Mouse (Mus musculus) forebrain, embryonic 16.5 days (tissue): ENCODE measurements around the gene Fas. TPM values are rescaled to one million over a fixed set of nuclear protein-coding genes. Genes with fewer than 3 reads are reported as not detected.

Experiments
- ATAC-seq: fragments of 200-750 bp; cut with Nextera tagmentation; 2 replicates; pipeline ENCODE4 v1.8.0; 2017; ENCODE audit warnings: mild to moderate bottlenecking, moderate library complexity
- H3K27ac ChIP-seq: fragments of 300-500 bp; sonication (generic); 2 replicates; pipeline ENCODE4 v1.5.1; 2014; ENCODE audit warnings: low read length, control low read depth
- H3K27me3 ChIP-seq: fragments of 300-500 bp; sonication (generic); replicated peaks from 2 replicates; pipeline ENCODE4 v1.6.1; 2014; ENCODE audit warnings: low read length; ENCODE audit not compliant: control insufficient read depth, insufficient read depth
- H3K36me3 ChIP-seq: fragments of 300-500 bp; sonication (generic); 2 replicates; pipeline ENCODE4 v1.6.1; 2014; ENCODE audit not compliant: control insufficient read depth, insufficient read depth
- H3K4me1 ChIP-seq: fragments of 300-500 bp; sonication (generic); replicated peaks from 2 replicates; pipeline ENCODE4 v1.6.1; 2014; ENCODE audit warnings: low read length; ENCODE audit not compliant: control insufficient read depth, insufficient read depth
- H3K4me2 ChIP-seq: fragments of 300-500 bp; sonication (generic); 2 replicates; pipeline ENCODE4 v1.6.1; 2014; ENCODE audit warnings: mild to moderate bottlenecking, low read length, control low read depth
- H3K4me3 ChIP-seq: fragments of 300-500 bp; sonication (generic); replicated peaks from 2 replicates; pipeline ENCODE4 v1.5.1; 2014; ENCODE audit warnings: mild to moderate bottlenecking, low read length, control low read depth
- H3K9ac ChIP-seq: fragments of 300-500 bp; sonication (generic); replicated peaks from 2 replicates; pipeline ENCODE4 v1.6.1; 2014; ENCODE audit warnings: low read depth, low read length, control low read depth
- H3K9me3 ChIP-seq: fragments of 300-500 bp; sonication (generic); 2 replicates; pipeline ENCODE4 v1.6.1; 2016; ENCODE audit warnings: low read length; ENCODE audit not compliant: control insufficient read depth
- WGBS: fragments of 180-500 bp; shearing (Covaris S2); extraction: QIAGEN DNeasy Blood & Tissue Kit; methylation state at CpG from one replicate; pipeline ENCODE4 v1.1.7; 2014; 5-methylcytosine and 5-hydroxymethylcytosine counted together
- polyA plus RNA-seq: library from polyadenylated mRNA; unstranded; fragments of >200 nt; fragmentation: Nextera tagmentation; extraction: Ambion mirVana; gene quantifications from 2 replicates; pipeline ENCODE4 v1.2.1, GENCODE M21; 2015

Gene Fas
- polyA plus RNA-seq, 1 experiment from 2014 or later = 0.63 TPM

DNA sequence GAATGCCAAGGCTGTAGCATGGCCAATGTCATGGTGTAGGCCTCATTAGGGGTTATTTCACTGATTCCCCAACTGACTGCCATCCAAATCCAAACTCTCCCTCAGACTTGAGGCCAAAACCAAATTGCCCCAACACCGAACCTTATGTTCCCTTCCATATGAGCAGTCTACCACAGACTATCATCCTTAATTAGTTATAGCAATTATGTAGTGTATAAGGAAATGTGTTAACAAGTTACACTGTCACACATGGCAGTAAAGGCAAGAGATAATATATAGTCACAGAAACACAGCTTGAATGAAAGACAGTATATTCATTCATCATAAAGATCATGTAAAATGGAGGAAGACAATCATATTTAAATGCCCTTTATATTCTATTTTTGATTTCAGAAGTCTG, 17.4 kb upstream of the Fas start:
- Histone ChIP-seq H3K36me3 (no peaks in the 10 kb centered on the region), H3K4me2 (no peak overlapping the region), H3K9me3 (no peaks in the 10 kb centered on the region), H3K27me3 (no peaks in the 10 kb centered on the region), H3K4me1 (no peaks in the 10 kb centered on the region), H3K9ac (no peak overlapping the region), H3K27ac (no peak overlapping the region), H3K4me3 (no peak overlapping the region)
- 82% methylated on average over 1 of the region's 1 CpGs for WGBS
- ATAC-seq = peak; percentile 52; the same call in 1 of the 2 replicates

DNA sequence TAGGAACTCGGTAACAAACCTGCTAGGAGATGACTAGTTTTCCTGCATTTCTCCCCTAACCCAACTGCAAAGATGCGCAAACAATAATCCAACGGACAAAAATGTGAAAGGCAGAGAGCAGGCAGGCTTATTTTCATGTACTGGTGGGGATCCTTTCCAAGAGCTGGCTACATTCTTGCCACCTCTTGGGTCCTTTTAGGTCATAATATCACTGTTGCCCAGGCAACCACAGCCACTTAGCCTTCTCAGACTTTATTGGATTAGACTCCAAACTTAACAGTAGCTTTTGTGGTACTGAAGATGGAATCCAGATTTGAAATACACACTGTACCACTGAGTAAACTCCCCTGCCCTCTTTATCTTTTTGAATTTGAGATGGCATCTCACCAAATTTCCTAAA, 12.4 kb upstream of the Fas start:
- H3K27ac ChIP-seq = no peak overlapping the region
- no peak for ATAC-seq
- H3K4me3 ChIP-seq = no peak overlapping the region
- no peaks in the 10 kb centered on the region for H3K36me3 ChIP-seq
- no peak overlapping the region for H3K4me2 ChIP-seq
- no peak overlapping the region for H3K9ac ChIP-seq
- 72% methylated on average over 3 of the region's 3 CpGs for WGBS
- H3K27me3 ChIP-seq = no peaks in the 10 kb centered on the region
- H3K9me3 ChIP-seq = no peaks in the 10 kb centered on the region
- H3K4me1 ChIP-seq = no peaks in the 10 kb centered on the region

DNA sequence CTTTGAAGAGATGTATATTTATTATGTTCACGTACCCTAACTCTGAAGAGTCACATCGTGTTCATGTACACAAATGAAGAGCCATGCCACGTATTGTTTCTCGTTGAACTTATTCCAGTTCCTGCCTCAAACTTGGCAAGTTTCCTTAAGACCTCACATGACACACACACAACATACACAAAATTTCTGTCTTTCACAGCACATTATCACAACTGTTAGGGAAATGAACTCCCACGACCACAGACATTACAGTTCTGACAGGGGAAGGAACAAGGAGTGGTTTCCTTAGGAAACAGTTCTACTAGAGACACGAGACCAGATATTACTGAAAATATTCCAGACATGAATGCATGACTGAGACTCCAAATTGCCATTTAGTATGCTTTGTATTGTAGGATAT, 6.9 kb upstream of the Fas start:
- Histone ChIP-seq H3K27ac (no peak overlapping the region), H3K9ac (no peak overlapping the region), H3K4me2 (no peak overlapping the region), H3K4me1 (no peaks in the 10 kb centered on the region), H3K36me3 (no peaks in the 10 kb centered on the region), H3K9me3 (no peaks in the 10 kb centered on the region), H3K27me3 (no peaks in the 10 kb centered on the region), H3K4me3 (no peak overlapping the region)
- no peak for ATAC-seq
- 74% methylated on average over 6 of the region's 6 CpGs for WGBS

DNA sequence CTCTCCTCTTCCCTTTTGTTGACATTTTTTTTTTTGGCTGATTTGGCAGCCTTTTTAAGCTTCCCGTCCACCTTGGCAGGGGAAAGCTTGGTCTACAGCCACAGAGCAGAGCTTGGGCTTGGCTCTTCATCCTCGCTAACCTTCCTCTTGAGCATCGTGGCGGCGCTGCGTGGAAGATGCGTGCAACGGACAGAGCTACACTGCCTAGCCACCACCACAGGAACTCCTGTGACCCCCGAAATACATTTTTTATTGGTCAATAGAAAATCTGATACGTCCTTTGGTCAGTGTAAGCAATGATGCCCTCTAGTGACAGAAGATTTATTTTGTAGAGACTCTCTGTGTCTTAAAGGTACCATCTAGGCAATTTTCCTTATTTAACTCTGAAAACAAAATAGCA, 6.1 kb upstream of the Fas start:
- Histone ChIP-seq H3K36me3 (no peaks in the 10 kb centered on the region), H3K9me3 (no peaks in the 10 kb centered on the region), H3K4me3 (no peak overlapping the region), H3K4me2 (no peak overlapping the region; the same call in 1 of the 2 replicates), H3K9ac (no peak overlapping the region), H3K4me1 (no peaks in the 10 kb centered on the region), H3K27me3 (no peaks in the 10 kb centered on the region), H3K27ac (no peak overlapping the region)
- 69% methylated on average over 10 of the region's 10 CpGs for WGBS
- ATAC-seq = no peak

DNA sequence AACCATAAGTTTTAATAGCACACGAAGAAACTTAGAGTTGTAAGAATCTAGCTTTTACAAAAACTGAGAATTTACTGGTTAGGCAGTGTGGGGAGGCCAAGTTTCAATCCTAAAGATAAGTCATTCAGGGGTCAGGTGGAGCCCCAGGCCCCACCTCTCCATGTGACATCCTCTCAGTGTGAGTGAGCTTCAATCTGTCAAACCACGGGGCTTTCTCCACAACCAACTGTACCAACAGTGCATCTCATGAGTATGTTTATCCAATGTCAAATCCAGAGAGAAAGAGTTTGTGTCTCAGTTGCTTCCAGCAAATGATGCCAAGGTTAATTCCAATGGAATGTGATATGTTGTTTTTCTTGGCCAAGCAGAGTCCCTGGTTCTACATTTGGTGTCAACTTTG, 5.6 kb upstream of the Fas start:
- Histone ChIP-seq H3K4me2 (no peak overlapping the region), H3K4me3 (no peak overlapping the region), H3K27ac (no peak overlapping the region), H3K27me3 (no peaks in the 10 kb centered on the region), H3K36me3 (no peaks in the 10 kb centered on the region), H3K9me3 (no peaks in the 10 kb centered on the region), H3K4me1 (no peaks in the 10 kb centered on the region), H3K9ac (no peak overlapping the region)
- no peak for ATAC-seq
- WGBS = 63% methylated on average over 2 of the region's 2 CpGs

DNA sequence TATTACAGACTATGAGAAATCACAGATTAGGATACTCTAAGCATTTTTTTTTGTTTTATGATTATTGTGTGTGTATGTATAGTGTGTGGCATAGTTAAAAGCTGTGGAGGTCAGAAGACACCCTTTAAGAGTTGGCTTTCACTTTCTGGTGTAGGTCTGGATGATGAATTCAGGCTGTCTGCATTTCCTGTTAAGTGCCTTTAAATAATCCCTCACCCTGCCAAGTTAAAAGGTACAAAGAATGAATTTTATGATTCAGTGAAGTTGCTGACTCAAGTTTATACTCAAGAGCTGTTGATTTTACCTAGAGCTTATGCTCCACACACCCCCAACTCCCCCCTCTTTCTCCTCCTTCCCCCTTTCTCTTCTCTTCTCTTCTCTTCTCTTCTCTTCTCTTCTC, 3.2 kb upstream of the Fas start:
- Histone ChIP-seq H3K9me3 (no peaks in the 10 kb centered on the region), H3K36me3 (no peaks in the 10 kb centered on the region), H3K4me3 (no peak overlapping the region), H3K9ac (no peak overlapping the region), H3K27me3 (peaks cover 3% of the 10 kb centered on the region; the same call in 1 of the 2 replicates), H3K27ac (no peak overlapping the region), H3K4me1 (peaks cover 12% of the 10 kb centered on the region), H3K4me2 (no peak overlapping the region)
- no peak for ATAC-seq

DNA sequence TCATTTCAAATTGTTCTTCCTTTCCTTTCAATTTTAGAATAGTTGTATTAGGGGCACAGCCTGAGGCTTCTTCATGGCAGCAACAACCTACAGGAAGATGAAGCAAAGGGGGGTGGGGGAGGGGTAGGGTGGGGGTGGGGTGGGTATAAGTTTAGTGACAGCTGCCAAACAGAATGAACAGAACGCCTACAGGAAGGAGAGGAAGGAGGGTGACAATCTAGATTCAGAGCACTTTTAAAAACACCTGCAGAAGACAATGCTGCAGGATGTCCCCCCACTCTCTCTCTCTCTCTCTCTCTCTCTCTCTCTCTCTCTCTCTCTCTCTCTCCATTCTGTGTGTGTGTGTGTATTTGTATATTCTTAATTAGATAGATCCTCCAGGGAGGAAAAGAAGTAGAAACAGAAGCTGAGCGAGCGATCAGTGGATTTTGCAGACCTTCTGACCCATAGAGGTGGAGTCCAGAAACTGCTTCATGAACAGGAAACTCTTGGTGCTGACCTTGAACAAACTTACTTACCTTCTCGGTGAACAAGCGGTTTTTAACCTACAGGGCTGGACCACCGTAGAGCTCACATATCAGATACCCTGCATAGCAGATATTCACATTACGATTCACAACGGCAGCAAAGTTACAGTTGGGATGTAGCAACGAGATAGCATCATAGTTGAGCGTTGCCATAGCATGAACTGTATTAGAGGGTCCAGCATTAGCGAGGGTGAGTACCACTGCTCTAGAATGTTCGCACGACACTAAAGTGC, 2.6 kb upstream of the Fas start:
- Histone ChIP-seq H3K36me3 (no peaks in the 10 kb centered on the region), H3K4me3 (no peak overlapping the region), H3K27ac (no peak overlapping the region), H3K9me3 (no peaks in the 10 kb centered on the region), H3K4me2 (no peak overlapping the region), H3K9ac (no peak overlapping the region), H3K27me3 (peaks cover 3% of the 10 kb centered on the region; the same call in 1 of the 2 replicates), H3K4me1 (peaks cover 12% of the 10 kb centered on the region)
- 86% methylated on average over 13 of the region's 13 CpGs for WGBS
- ATAC-seq = no peak

DNA sequence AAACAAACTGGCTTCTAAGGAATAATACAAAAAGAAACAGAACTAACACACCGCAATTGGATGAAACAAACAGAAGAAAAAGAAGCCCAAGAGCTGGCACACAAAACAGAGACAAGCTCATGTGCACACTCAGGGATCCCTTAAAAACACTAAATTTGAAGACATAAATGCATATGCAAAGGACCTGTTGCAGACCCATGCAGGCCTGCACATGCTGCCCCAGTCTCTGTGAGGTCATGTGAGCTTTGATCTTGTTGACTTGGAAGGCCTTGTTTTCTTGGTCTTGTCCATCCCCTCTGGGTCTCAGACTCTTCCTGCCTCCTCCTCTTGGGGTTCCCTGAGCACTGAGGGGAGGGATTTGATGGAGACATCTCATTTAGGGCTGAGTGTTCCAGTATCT, 1.8 kb upstream of the Fas start:
- H3K4me2 ChIP-seq = no peak overlapping the region
- H3K27me3 ChIP-seq = peaks cover 3% of the 10 kb centered on the region; the same call in 1 of the 2 replicates
- H3K9ac ChIP-seq = no peak overlapping the region
- no peaks in the 10 kb centered on the region for H3K9me3 ChIP-seq
- no peak overlapping the region for H3K4me3 ChIP-seq
- WGBS = 100% methylated on average over 1 of the region's 1 CpGs
- no peaks in the 10 kb centered on the region for H3K36me3 ChIP-seq
- no peak for ATAC-seq
- no peak overlapping the region for H3K27ac ChIP-seq
- peaks cover 12% of the 10 kb centered on the region for H3K4me1 ChIP-seq

DNA sequence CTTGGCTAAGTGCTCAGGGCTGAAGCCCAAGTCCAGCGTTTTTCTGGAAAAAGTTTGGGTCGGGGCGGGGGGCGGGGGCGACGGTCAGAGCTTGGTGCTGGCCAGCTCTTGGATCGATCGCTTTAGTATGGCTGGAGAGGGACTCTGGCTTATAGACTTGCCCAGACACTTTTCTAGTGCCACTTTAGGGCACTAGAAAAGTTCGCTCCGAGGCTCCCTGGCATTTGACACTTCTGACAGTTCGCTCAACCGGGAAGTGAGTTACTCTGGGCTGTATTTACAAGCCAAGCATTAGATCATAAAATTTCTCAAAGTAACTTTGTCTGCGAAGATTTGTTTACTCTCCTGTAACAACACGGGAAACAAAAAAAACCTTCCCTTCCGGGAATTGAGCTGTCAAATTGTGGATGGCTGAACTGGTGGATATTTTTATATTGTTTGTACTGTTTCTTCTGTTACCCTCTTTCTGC, 441 bp downstream of the Fas start:
- ATAC-seq = peak; percentile 21
- H3K4me3 ChIP-seq = peak overlapping the region; percentile 44
- WGBS = 17% methylated on average over 15 of the region's 15 CpGs
- H3K27me3 ChIP-seq = peaks cover 3% of the 10 kb centered on the region; the same call in 1 of the 2 replicates
- H3K27ac ChIP-seq = no peak overlapping the region
- H3K9ac ChIP-seq = peak overlapping the region; percentile 44
- H3K9me3 ChIP-seq = no peaks in the 10 kb centered on the region
- H3K4me2 ChIP-seq = peak overlapping the region; percentile 86
- no peaks in the 10 kb centered on the region for H3K36me3 ChIP-seq
- H3K4me1 ChIP-seq = peaks cover 12% of the 10 kb centered on the region
